Mouse (Mus musculus) 3134 (cell line): ENCODE data around the gene Dpy30.

Source experiments
- DNase-seq: peaks from one replicate; pipeline ENCODE4 v3.0.0-alpha.2; 2011; ENCODE audit warnings: low spot score; ENCODE audit not compliant: insufficient read length; ENCODE audit errors: extremely low read depth

Dpy30 gene

GRCm38 (mm10) chr17:74295026-74295970, 28.4 kb downstream of the Dpy30 start, which contains the start of gene Memo1:
Gene Memo1, minus strand, starts transcription at chr17:74295521.
- DNase-seq: peak; percentile 80

GRCm38 (mm10) chr17:74294426-74295025, 29.2 kb downstream of the Dpy30 start:
- DNase-seq: peak; percentile 85

- peak; percentile 58 for DNase-seq
These were observed 29.9 kb downstream of the Dpy30 start for GRCm38 (mm10) chr17:74293687-74294425.

- DNase-seq: no peak
These were observed 31.9 kb downstream of the Dpy30 start for GRCm38 (mm10) chr17:74291640-74292361.

GRCm38 (mm10) chr17:74290869-74291268, 32.9 kb downstream of the Dpy30 start:
- no peak for DNase-seq

- no peak for DNase-seq
These were observed 33.5 kb downstream of the Dpy30 start for GRCm38 (mm10) chr17:74290198-74290597.

- DNase-seq: peak; percentile 71
These were observed 35.1 kb downstream of the Dpy30 start for GRCm38 (mm10) chr17:74288626-74289025.

GRCm38 (mm10) chr17:74286140-74286730, 37.5 kb downstream of the Dpy30 start:
- DNase-seq: no peak

GRCm38 (mm10) chr17:74285730-74286129, 38.0 kb downstream of the Dpy30 start:
- DNase-seq: no peak

GRCm38 (mm10) chr17:74284397-74285115, 39.2 kb downstream of the Dpy30 start:
- no peak for DNase-seq

- DNase-seq: no peak
These were observed 41.7 kb downstream of the Dpy30 start for GRCm38 (mm10) chr17:74282024-74282423.

GRCm38 (mm10) chr17:74278966-74279869, 44.5 kb downstream of the Dpy30 start:
- peak; percentile 32 for DNase-seq

GRCm38 (mm10) chr17:74274471-74274870, 49.3 kb downstream of the Dpy30 start:
- DNase-seq: no peak

GRCm38 (mm10) chr17:74272683-74273205, 51.0 kb downstream of the Dpy30 start:
- peak; percentile 73 for DNase-seq

GRCm38 (mm10) chr17:74271541-74272268, 52.0 kb downstream of the Dpy30 start:
- DNase-seq: no peak

GRCm38 (mm10) chr17:74270205-74270604, 53.5 kb downstream of the Dpy30 start:
- DNase-seq: no peak

GRCm38 (mm10) chr17:74267415-74268180, 56.1 kb downstream of the Dpy30 start:
- DNase-seq: no peak
